Mouse (Mus musculus) heart, postnatal 0 days (tissue): ENCODE results near the gene Malsu1.

Source experiments
- CTCF ChIP-seq: IDR thresholded peaks from 2 replicates; pipeline ENCODE4 v1.5.1; 2016; ENCODE audit warnings: antibody characterized with exemption, control low read depth, low read depth
- EP300 ChIP-seq: IDR thresholded peaks from 2 replicates; pipeline ENCODE4 v1.6.1; 2016; ENCODE audit warnings: antibody characterized with exemption, low read depth

GRCm38 (mm10) chr6:49131855-49132254, 58.3 kb downstream of the Malsu1 start:
- TF ChIP-seq CTCF, result no peak
- TF ChIP-seq EP300, result no peak
